Mouse (Mus musculus) left cerebral cortex, postnatal 10 days (tissue): ENCODE data around the gene Mbd4. TPM values are rescaled to one million over a fixed set of nuclear protein-coding genes. Genes with fewer than 3 reads are reported as not detected.
"Not testable (repeated sequence)": the region's sequence is repeated elsewhere in the genome, so short reads cannot be mapped to it uniquely, and the experiment has no call there.

ENCODE experiments used
- DNase-seq, 2 experiments: peaks; one replicate each; pipeline ENCODE4 v3.0.0; 2021 to 2022; ENCODE audit warnings: low spot score in 2 of 2, mixed read lengths in 1 of 2; ENCODE audit errors: extremely low spot score in 1 of 2
- intact Hi-C: fragments of 180-260 bp; cut with DNase I; formaldehyde crosslinking; loops from one replicate; pipeline ENCODE4 v1.15.1; 2025
- total RNA-seq, 2 experiments: library from RNA; stranded (reverse); gene quantifications; 2 replicates each; pipeline ENCODE4 v1.2.3; 2021

Mbd4 gene
- total RNA-seq, 2 experiments from 2014 or later = 7.0 to 7.1 TPM

- intact Hi-C loops = no loop called here
- no peak for DNase-seq
These were observed 22.2 kb downstream of the Mbd4 start for GRCm38 (mm10) chr6:115830779-115831601.

GRCm38 (mm10) chr6:115823850-115824464 lies 29.2 kb downstream of the Mbd4 start:
- intact Hi-C loops = not testable (repeated sequence)
- peak in 1 of 2 experiments; percentile 48 for DNase-seq

GRCm38 (mm10) chr6:115821216-115821993 lies 31.8 kb downstream of the Mbd4 start:
- DNase-seq = no peak
- intact Hi-C loops = no loop called here

GRCm38 (mm10) chr6:115818129-115818528 lies 35.0 kb downstream of the Mbd4 start:
- intact Hi-C loops = loop anchor here (10.0 kb wide), 1 partner anchor 187 kb away; no protein-coding TSS in a partner anchor
- DNase-seq = no peak

GRCm38 (mm10) chr6:115815041-115815440 lies 38.1 kb downstream of the Mbd4 start:
- intact Hi-C loops = loop anchor here (10.0 kb wide), 1 partner anchor 190 kb away; no protein-coding TSS in a partner anchor
- DNase-seq = no peak

GRCm38 (mm10) chr6:115814104-115814503 lies 39.1 kb downstream of the Mbd4 start:
- peak in 1 of 2 experiments; percentile 76 for DNase-seq

GRCm38 (mm10) chr6:115811606-115812005 lies 41.6 kb downstream of the Mbd4 start:
- intact Hi-C loops = loop anchor here (10.0 kb wide), 1 partner anchor 193 kb away; no protein-coding TSS in a partner anchor

More at GRCm38 (mm10) chr6:115814104-115814503, 39.1 kb downstream of the Mbd4 start:
- intact Hi-C loops = loop anchor here (10.0 kb wide), 1 partner anchor 191 kb away; no protein-coding TSS in a partner anchor

GRCm38 (mm10) chr6:115808488-115809231 lies 44.5 kb downstream of the Mbd4 start, which contains the start of gene Rpl32:
Gene Rpl32 (minus strand): TSS chr6:115808747.
- intact Hi-C loops = no loop called here
- peak; percentile 86 to 91 for DNase-seq

More at GRCm38 (mm10) chr6:115811606-115812005, 41.6 kb downstream of the Mbd4 start:
- no peak for DNase-seq

- intact Hi-C loops = no loop called here
- DNase-seq = no peak
These were observed 45.0 kb downstream of the Mbd4 start for GRCm38 (mm10) chr6:115808196-115808487.

- no peak for DNase-seq
- intact Hi-C loops = no loop called here
These were observed 45.5 kb downstream of the Mbd4 start for GRCm38 (mm10) chr6:115807464-115808195.

GRCm38 (mm10) chr6:115804432-115805192 lies 48.6 kb downstream of the Mbd4 start:
- intact Hi-C loops = loop anchor here (5.0 kb wide), 1 partner anchor 172 kb away; no protein-coding TSS in a partner anchor
- DNase-seq = no peak

GRCm38 (mm10) chr6:115803541-115804382 lies 49.4 kb downstream of the Mbd4 start:
- peak; percentile 63 to 89 for DNase-seq
- intact Hi-C loops = loop anchor here (5.0 kb wide), 1 partner anchor 171 kb away; no protein-coding TSS in a partner anchor

GRCm38 (mm10) chr6:115801811-115802210 lies 51.4 kb downstream of the Mbd4 start:
- no peak for DNase-seq
- intact Hi-C loops = loop anchor here (5.0 kb wide), 1 partner anchor 170 kb away; no protein-coding TSS in a partner anchor

- peak in 1 of 2 experiments; percentile 44 for DNase-seq
- intact Hi-C loops = no loop called here
These were observed 60.4 kb downstream of the Mbd4 start for GRCm38 (mm10) chr6:115792691-115793215.

- peak in 1 of 2 experiments; percentile 55 for DNase-seq
- intact Hi-C loops = no loop called here
These were observed 61.1 kb downstream of the Mbd4 start for GRCm38 (mm10) chr6:115791842-115792686.
